Mouse (Mus musculus): Measurements from ENCODE around the gene Lrba. TPM values are rescaled to one million over a fixed set of nuclear protein-coding genes. Genes with fewer than 3 reads are reported as not detected.

Lrba gene
- total RNA-seq, 2 experiments from 2014 or later: 18.4 to 19.3 TPM

DNA sequence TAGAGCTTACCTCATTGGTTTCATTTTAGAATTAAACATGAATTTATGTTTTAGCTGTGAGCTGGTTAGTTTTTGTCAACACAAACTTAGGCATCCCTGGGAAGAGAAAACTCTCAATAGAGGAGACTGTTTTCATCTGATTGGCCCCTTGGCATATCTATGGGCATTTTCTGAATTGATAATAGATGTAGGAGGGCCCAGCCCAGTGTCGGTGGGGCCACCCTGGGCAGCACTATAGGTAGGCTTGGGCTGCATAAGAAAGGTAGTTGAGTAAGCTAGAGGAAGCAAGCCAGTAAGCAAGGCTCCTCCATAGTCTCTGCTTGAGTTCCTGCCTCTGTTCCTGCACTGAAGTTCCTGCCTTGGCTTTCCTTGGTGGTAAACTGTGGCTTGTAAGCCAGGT lies 26.7 kb downstream of the Lrba start:
- intact Hi-C loops (cut with DNase I): no loop called here
- DNase-seq (ENCODE audit: extremely low spot score in 1 of 2, low spot score in 2 of 2): no peak

DNA sequence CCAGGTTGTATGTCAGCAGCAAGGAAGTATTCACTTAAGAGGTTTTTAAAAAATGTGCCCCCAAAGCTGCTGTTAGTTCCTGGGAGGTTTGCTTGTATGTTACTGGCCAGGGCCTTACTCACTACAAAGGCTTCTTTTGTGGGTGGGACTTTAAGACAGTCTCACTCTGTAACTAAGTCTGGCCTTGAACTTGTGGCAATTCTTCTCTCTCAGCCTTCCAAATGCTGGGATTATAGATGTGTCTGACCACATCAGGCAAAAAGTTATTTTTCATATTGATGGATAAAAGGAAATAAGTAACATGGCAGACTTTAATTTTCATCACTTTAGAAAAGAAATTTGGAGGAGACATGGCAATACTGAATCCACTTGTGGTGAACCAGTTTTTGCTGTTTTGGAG lies 28.1 kb downstream of the Lrba start:
- intact Hi-C loops (cut with DNase I): no loop called here
- DNase-seq (ENCODE audit: extremely low spot score in 1 of 2, low spot score in 2 of 2): no peak

DNA sequence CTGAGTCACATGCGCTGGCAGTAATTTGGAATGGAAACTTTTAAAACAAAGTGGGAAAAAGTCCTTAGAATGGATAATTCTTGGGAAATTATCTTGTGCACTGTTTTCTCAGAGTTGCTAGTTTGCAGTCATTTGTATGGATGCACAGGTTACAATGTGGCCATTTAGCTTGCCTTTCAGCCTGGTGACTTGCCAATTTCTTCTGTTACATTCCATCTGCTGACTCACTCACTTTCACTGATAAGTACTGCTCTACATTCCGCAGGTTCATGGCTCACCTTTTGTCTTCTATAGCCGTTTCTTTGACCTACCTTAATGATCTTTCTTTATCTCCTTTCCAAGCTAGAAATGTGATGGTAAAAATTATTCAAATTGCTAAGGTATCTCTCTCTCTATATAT lies 28.6 kb downstream of the Lrba start:
- no peak for DNase-seq (ENCODE audit: extremely low spot score in 1 of 2, low spot score in 2 of 2)
- intact Hi-C loops (cut with DNase I): no loop called here

DNA sequence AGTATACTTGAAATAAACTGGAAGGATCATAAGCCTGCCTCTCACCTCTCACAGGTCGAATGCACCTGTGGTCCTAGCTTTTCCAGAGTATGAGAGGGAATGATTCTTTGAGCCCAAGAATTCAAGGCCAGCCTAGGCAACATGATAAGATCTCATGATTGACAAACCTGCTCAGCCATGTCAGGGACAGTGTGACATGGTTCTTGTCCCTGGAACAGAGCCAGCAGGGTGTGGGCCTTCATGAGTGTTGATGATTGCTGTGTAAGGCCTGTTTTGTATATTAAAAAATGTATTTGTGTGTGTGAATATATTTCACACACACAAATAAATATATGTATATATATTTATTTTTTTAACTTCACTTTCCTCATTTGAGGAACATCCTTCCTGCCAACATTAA lies 29.3 kb downstream of the Lrba start:
- intact Hi-C loops (cut with DNase I): no loop called here
- DNase-seq (ENCODE audit: extremely low spot score in 1 of 2, low spot score in 2 of 2): no peak

DNA sequence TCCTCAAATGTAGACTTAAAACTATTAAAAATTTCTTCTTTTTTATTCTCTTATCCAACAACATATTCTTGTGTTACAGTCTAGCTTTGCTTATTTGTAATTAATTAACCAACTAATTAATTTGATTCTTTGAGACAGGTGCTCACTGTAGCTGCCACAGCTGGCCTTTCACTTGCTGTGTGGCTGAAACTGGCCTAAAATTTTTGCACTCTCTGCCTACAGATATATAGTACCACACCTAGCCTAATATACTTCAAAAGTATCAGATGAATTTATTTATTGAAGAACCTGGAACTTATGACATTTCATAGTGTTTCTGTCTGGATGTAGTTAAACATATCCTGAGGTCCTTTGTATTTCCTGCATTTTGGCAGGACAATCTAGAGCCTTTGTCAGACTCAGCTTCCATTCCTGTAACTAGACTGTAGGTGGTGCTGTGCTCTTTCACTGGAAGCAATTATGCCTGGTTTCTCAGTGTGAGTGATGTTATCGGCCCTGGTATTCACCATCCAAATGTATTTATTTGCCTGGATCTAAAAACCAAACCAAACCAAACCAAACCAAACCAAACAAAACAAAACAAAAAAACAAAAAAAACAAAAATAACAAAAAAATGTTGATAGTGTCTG lies 43.7 kb downstream of the Lrba start:
- DNase-seq (ENCODE audit: extremely low spot score in 1 of 2, low spot score in 2 of 2): peak in 1 of 2 experiments; percentile 28
- intact Hi-C loops (cut with DNase I): no loop called here

DNA sequence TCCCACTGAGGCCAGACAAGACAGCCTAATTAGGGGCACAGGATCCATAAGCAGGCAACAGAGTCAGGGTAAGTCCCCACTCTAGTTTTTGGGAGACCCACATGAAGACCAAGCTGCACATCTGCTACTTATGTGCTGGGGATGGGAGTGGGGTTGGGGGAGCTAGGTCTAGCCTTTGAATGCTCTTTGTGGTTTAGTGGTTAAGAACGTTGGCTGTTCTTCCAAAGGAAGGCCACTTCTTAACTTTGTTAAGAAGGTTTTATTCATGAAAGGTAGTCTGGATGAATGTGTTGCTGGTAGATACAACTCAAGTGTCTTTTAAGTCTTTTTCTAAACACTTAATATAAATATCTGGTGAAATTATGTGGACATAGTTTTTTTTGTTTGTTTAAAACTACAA lies 51.2 kb downstream of the Lrba start:
- DNase-seq (ENCODE audit: extremely low spot score in 1 of 2, low spot score in 2 of 2): no peak
- intact Hi-C loops (cut with DNase I): no loop called here

DNA sequence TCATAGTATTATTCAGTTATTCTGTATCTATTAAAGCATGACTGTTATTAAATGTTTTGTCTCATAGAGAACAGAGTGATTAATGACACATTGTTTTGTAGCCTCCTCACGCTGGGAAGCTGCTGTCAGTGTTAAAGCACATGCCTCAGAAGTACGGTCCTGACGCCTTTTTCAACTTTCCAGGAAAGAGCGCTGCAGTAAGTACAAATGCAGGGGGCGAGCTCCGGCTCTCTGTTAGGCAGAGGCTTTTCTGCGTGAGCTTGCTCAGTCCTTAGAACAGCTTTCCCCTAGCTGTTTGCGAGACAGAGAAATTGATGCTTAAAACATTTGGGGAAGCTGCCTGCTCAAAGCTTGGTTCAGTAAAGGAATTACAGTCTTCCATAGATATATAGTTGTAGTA lies 66.8 kb downstream of the Lrba start:
- DNase-seq (ENCODE audit: extremely low spot score in 1 of 2, low spot score in 2 of 2): no peak
- intact Hi-C loops (cut with DNase I): no loop called here

DNA sequence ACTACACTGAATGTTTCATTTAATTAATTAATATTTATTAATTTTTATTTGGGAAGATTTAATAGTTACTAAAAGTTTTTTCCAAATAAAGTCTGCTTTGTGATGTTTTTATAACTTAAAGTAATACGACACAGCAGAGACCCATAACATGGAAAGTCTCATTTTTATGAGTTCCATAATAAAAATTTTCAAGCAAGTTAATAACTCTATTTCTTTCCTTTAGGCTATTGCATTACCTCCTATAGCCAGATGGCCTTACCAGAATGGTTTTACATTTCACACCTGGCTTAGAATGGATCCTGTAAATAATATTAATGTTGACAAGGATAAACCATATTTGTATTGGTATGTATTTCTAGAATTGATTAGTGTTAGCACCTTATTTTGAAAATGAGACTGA lies 70.4 kb downstream of the Lrba start:
- intact Hi-C loops (cut with DNase I): no loop called here
- no peak for DNase-seq (ENCODE audit: extremely low spot score in 1 of 2, low spot score in 2 of 2)

DNA sequence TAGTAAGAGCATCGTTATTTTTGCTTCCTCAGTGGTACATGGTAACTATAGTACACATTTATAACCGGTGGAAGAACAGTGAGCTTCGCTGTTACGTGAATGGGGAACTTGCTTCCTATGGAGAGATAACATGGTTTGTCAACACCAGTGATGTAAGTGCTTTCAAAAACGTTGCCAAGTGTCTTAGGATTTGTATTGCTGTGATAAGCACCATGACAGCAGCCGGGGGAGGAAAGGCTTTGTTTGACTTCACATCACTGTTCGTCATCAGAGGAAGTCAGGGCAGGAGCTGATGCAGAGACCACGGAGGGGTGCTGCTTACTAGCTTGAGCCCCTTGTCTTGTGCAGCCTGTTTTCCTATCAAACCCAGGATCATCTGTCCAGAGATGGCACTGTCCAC lies 71.7 kb downstream of the Lrba start:
- intact Hi-C loops (cut with DNase I): no loop called here
- DNase-seq (ENCODE audit: extremely low spot score in 1 of 2, low spot score in 2 of 2): no peak

DNA sequence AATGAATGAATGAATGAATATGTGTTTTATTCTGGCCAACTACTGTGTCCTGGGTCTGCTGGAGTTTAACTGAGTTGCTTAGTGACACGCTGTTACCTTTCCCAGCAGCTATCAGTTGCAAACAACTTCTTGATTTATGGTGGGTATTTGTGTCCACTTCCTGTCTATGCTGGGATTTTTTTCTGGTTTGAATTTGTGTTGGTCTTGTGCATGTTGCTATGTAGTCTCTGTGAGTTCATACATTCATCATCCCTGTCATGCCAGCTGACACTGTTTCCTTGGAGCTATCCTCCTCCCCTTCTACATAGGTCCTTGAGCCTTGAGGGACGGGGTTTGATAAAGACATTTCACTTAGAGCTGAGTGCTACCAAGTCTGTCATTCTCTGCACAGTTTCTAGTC lies 84.4 kb downstream of the Lrba start:
- intact Hi-C loops (cut with DNase I): no loop called here
- DNase-seq (ENCODE audit: extremely low spot score in 1 of 2, low spot score in 2 of 2): no peak

DNA sequence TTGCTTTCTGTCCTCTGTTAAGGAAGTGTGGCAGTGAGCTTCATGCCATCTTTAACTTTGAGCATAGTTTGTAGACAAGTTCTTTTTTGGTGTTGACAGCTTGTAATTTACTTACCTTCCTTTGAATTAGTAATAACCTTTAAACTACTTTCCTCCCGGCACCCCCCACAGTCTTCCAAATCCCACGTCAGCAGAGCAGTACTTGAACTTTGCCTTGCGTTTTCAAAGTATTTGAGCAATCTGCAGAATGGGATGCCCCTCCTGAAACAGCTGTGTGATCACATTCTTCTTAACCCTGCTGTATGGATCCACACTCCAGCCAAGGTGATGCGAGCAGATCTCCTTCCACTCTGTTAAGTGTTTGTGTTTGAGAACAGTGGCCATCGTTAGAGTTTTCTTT lies 85.7 kb downstream of the Lrba start:
- no peak for DNase-seq (ENCODE audit: extremely low spot score in 1 of 2, low spot score in 2 of 2)
- intact Hi-C loops (cut with DNase I): no loop called here

DNA sequence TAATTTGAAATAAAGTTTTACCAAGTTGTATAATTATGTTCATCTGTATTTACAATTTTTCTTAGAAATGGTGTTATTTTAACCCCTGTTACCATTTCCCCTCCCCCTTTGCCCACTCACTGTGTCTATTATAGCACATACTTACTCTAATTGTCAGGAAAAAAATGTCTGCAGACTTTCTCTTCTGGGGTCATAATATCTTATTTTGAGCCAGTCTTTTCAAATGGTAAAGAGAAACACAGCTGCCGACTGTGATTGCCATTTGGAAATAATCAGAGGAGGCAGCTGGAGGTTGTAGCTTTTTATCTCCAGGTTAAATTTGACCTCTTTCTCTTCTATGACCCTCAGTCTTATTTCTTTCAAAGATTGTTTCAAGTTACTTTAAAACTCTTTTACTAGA lies 86.9 kb downstream of the Lrba start:
- DNase-seq (ENCODE audit: extremely low spot score in 1 of 2, low spot score in 2 of 2): no peak
- intact Hi-C loops (cut with DNase I): no loop called here

DNA sequence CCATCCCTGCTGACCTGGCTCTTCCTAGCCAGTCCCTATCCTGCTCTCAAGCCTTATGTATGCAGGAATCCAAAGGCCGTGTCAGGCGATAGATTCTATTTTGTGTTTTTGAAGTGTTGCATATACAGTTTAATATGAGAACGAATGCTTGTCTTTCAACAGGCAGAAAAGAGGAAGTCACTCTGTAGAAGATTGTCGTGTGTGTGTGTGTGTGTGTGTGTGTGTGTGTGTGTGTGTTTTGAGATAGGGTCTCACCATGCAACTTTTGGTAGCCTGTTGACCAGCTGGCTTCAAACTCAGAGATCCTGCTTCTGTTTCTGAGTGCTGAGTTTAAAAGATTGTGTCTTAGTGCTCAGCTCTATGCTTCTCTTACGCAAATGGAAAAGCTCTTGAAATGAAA lies 93.2 kb downstream of the Lrba start:
- intact Hi-C loops (cut with DNase I): no loop called here
- no peak for DNase-seq (ENCODE audit: extremely low spot score in 1 of 2, low spot score in 2 of 2)

DNA sequence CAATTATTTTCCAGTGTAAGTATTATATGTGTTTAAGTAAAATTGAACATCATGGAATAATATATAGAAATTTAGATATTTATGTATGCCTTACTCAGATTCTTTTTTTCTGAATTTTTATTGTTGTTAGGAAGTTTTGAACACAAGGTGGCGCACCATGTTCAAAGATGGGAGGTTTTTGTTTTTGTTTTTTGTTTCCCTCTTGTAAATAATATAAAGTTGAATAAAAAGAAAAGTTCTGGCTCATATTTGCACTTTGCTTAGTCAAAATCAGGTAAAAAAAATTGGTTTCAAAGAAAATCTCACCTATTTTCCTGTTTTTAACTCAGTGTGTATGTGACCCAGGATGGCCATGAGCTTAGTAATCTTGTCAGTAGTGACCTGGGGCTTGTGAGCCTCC lies 104.1 kb downstream of the Lrba start:
- intact Hi-C loops (cut with DNase I): loop anchor here (10.0 kb wide), 2 partner anchors 436 to 646 kb away; no protein-coding TSS in a partner anchor
- no peak for DNase-seq (ENCODE audit: extremely low spot score in 1 of 2, low spot score in 2 of 2)

DNA sequence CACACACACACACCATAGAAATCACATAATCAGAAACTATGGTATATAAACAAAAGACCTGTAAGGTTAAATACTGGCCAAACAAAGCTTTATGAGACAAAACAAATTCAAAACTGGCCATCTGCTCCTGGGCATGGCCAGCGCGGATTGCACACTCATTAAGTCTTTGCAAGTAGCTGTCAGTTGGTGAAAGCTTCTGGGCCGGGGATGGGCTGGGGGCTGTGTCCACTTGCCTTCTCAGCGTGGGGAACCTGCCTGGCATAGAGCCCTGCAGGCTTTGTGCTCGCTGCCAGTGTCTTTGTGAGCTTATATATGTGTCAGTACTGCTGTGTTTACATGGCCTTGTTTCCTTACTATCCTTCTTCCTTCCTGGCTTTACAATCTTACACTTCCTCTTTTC lies 118.8 kb downstream of the Lrba start:
- no peak for DNase-seq (ENCODE audit: extremely low spot score in 1 of 2, low spot score in 2 of 2)
- intact Hi-C loops (cut with DNase I): no loop called here

DNA sequence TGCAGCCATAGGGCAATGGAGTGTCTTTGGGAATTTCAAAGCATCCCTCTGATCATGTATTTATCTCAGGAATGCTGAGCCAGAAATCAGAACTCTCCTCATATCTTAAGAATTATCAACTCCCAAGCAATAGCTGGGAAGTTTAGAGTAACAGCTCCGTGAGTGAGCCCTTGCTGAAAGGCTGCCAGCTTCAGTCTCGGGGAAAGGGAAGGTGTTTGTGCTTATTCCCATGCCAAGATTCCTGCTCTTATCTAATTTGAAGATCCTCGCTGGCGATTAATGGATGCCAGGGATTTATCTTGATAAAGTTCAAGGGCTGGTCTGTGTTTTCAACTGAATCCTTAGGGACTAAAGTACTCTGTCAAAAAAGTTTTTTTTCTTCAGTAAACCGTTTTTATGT lies 138.0 kb downstream of the Lrba start:
- intact Hi-C loops (cut with DNase I): no loop called here
- no peak for DNase-seq (ENCODE audit: extremely low spot score in 1 of 2, low spot score in 2 of 2)

DNA sequence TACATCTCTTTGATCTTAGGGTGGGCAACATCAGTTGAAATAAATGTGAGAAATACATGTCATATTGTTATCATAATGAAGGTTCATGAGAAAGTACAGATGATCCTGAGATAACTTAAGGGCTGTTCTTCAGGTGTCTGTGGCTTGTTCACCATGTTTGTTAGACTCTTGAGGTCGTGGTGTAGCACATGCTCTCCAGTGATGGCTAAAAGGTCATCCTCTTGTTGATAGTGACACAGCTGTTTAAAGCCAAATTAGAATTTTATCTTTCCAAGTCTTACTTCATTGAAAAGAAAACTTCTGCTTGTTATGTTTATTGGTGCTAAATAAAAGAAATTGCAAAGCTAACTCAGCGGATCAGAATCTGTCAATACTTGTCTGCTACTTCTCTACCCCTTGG lies 147.0 kb downstream of the Lrba start:
- intact Hi-C loops (cut with DNase I): no loop called here
- DNase-seq (ENCODE audit: extremely low spot score in 1 of 2, low spot score in 2 of 2): no peak

DNA sequence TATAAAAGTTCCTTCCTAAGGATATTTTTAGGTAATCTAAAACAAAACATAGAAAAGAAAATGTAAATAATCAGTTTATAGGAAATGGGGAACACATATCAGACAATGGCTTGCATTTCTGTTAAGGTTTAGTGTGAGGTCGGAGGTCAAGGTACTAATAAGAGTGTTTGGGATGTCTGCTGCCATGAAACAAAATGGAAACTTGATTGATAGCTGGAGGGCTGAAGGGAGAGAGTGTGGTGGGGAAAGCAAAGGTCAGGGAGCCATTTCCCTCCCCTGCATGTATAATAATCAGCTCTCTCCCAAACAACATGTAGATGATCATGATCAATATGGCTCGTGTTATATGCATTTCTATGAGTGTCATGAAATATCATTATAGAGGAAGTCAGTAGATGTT lies 150.8 kb downstream of the Lrba start:
- no peak for DNase-seq (ENCODE audit: extremely low spot score in 1 of 2, low spot score in 2 of 2)
- intact Hi-C loops (cut with DNase I): no loop called here

DNA sequence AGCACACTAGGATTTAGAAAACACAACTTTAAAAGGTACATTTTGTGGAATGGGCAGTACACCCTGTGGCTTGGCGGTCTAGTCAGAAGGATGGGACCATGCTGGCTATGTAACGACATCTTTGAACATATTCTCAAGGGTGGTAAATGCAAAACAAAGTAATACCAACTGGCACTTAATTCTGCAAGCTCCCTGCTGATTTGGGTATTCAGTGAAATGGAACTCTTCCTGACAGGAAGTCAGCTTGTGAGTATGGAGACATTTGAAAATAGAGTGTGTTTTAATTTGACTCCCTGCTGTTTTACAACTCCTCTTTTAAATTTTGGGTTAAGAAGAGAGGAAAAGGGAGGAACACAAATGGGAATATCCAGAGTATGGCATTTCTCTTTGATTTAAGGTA lies 158.1 kb downstream of the Lrba start:
- DNase-seq (ENCODE audit: extremely low spot score in 1 of 2, low spot score in 2 of 2): no peak
- intact Hi-C loops (cut with DNase I): no loop called here

DNA sequence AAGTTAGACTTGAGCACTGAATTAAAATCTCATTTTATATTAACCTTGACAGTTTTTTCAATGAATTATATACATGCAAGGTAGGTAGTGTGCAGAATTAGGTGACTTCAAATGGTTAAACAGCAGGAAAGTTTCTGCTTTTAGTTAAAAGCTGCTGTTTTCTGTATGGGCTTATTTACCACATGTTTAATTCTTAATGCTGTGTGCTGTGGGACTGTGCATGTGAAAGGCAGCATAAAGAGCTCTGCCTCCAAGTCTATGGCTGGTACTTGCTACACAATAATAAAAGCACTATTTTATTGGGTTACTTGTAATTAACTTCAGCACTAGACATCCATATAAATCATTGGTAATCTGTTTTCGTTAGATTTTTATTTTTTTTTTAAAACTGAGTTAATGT lies 160.6 kb downstream of the Lrba start:
- no peak for DNase-seq (ENCODE audit: extremely low spot score in 1 of 2, low spot score in 2 of 2)
- intact Hi-C loops (cut with DNase I): no loop called here

DNA sequence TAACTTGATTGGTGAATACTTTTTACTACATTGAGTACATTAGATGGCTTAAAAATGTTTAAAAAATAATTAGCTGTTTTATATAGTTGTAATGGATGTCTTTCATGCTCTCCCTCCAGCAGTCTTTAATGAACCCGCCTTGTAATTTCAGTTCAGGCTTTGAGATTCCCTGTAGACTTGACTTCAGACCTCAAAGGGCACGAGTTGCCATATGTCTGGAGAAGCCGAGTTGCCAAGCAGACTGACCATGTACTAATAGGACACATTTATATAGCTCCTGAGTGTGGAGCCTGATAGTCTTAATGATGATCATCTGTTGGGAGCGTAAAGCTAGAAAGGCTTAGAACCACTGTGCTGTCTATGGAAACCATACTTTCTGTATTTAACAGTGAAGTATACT lies 161.8 kb downstream of the Lrba start:
- DNase-seq (ENCODE audit: extremely low spot score in 1 of 2, low spot score in 2 of 2): no peak
- intact Hi-C loops (cut with DNase I): no loop called here

DNA sequence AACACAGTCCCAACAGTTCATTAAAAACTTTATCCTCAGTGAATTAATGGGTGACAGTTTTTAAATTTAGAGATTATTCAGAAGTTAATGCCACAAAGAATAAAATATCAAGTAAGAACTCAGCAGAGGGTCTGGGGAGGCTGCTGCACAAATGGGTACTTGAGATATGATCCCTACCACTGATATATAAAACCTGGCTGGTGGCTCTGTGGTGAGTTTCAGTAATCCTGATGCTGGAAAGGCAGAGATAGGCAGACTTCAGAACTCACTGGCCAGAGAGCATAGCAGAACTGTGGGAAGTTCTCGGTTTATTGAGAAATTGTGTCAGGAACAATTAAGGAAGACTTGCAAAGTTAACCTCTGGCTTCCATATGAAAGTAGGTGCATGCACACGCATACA lies 199.3 kb downstream of the Lrba start:
- intact Hi-C loops (cut with DNase I): no loop called here
- DNase-seq (ENCODE audit: extremely low spot score in 1 of 2, low spot score in 2 of 2): no peak
